Mouse (Mus musculus): ENCODE measurements around the gene Arfgap1.
A peak's percentile ranks its signal among the peaks of the same experiment; 100 is the strongest.

Arfgap1 gene

GRCm38 (mm10) chr2:180985635-180986034, 18.6 kb downstream of the Arfgap1 start:
- DNase-seq (ENCODE audit: low read depth, low spot score) = no peak

GRCm38 (mm10) chr2:180986449-180986848, 19.4 kb downstream of the Arfgap1 start, which contains the start of gene Col20a1:
Col20a1 (plus strand) TSS chr2:180986535.
- no peak for DNase-seq (ENCODE audit: low read depth, low spot score)

- DNase-seq (ENCODE audit: low read depth, low spot score) = no peak
Observed at GRCm38 (mm10) chr2:180987001-180987400, 20.0 kb downstream of the Arfgap1 start.

GRCm38 (mm10) chr2:180987432-180988030, 20.5 kb downstream of the Arfgap1 start:
- DNase-seq (ENCODE audit: low read depth, low spot score) = no peak

- DNase-seq (ENCODE audit: low read depth, low spot score) = no peak
Observed at GRCm38 (mm10) chr2:180988347-180988913, 21.4 kb downstream of the Arfgap1 start.

GRCm38 (mm10) chr2:180988948-180989347, 21.9 kb downstream of the Arfgap1 start:
- no peak for DNase-seq (ENCODE audit: low read depth, low spot score)

GRCm38 (mm10) chr2:180990347-180990746, 23.3 kb downstream of the Arfgap1 start:
- DNase-seq (ENCODE audit: low read depth, low spot score) = no peak

GRCm38 (mm10) chr2:180994360-180994759, 27.3 kb downstream of the Arfgap1 start:
- no peak for DNase-seq (ENCODE audit: low read depth, low spot score)

GRCm38 (mm10) chr2:180995457-180995856, 28.4 kb downstream of the Arfgap1 start:
- DNase-seq (ENCODE audit: low read depth, low spot score) = no peak

- peak; percentile 13 for DNase-seq (ENCODE audit: low read depth, low spot score)
Observed at GRCm38 (mm10) chr2:180996436-180996835, 29.4 kb downstream of the Arfgap1 start.

- DNase-seq (ENCODE audit: low read depth, low spot score) = no peak
Observed at GRCm38 (mm10) chr2:180996905-180997304, 29.9 kb downstream of the Arfgap1 start.

- DNase-seq (ENCODE audit: low read depth, low spot score) = no peak
Observed at GRCm38 (mm10) chr2:181007054-181007453, 40.0 kb downstream of the Arfgap1 start.

GRCm38 (mm10) chr2:181008339-181008738, 41.3 kb downstream of the Arfgap1 start:
- DNase-seq (ENCODE audit: low read depth, low spot score) = no peak

- DNase-seq (ENCODE audit: low read depth, low spot score) = no peak
Observed at GRCm38 (mm10) chr2:181031406-181031934, 64.4 kb downstream of the Arfgap1 start.

All from c-Kit-negative CD71-positive TER-119-positive erythroid progenitor cells, embryonic 14.5 days (primary cell).